Mouse (Mus musculus) cortical plate, adult 2 months (tissue): ENCODE results near the gene Ldah. TPM values are rescaled to one million over a fixed set of nuclear protein-coding genes. Genes with fewer than 3 reads are reported as not detected.

Source experiments
- H3K27ac ChIP-seq: fragments of 200-500 bp; 2 replicates; pipeline ENCODE4 v1.5.1; 2012; ENCODE audit warnings: low read length, control low read depth, inconsistent platforms; ENCODE audit not compliant: insufficient read depth
- H3K4me1 ChIP-seq: fragments of 200-500 bp; 2 replicates; pipeline ENCODE4 v1.6.1; 2011; ENCODE audit warnings: low read length; ENCODE audit not compliant: control insufficient read depth, insufficient read depth
- H3K4me3 ChIP-seq: fragments of 200-500 bp; 2 replicates; pipeline ENCODE4 v1.5.1; 2011; ENCODE audit warnings: mild to moderate bottlenecking, low read length, control low read depth; ENCODE audit not compliant: insufficient read depth
- CTCF ChIP-seq: fragments of 200-500 bp; IDR thresholded peaks from 2 replicates; pipeline ENCODE4 v1.5.1; 2011; ENCODE audit warnings: mild to moderate bottlenecking, control low read depth, low read length; ENCODE audit not compliant: insufficient read depth; ENCODE audit errors: extremely low read depth
- POLR2A ChIP-seq: fragments of 200-500 bp; IDR thresholded peaks from 2 replicates; pipeline ENCODE4 v1.6.1; 2011; ENCODE audit warnings: mild to moderate bottlenecking, low read length, control low read depth; ENCODE audit not compliant: insufficient read depth; ENCODE audit errors: extremely low read depth
- polyA plus RNA-seq: library from polyadenylated mRNA; depleted of rRNA; stranded (reverse); fragments of >200 nt; gene quantifications from 2 replicates; pipeline ENCODE4 v1.2.3, GENCODE M21; 2012

The Ldah gene
- polyA plus RNA-seq, 1 experiment, result 54.7 TPM

GRCm38 (mm10) chr12:8297586-8298214, 89.8 kb downstream of the Ldah start:
- Histone ChIP-seq H3K4me3 (0 out of 2 replicates have a peak overlapping the region, but pooled peaks have one; percentile 16), H3K4me1 (no peaks in the 10 kb centered on the region), H3K27ac (no peak overlapping the region)
- TF ChIP-seq POLR2A (no peak), CTCF (no peak)

DNA sequence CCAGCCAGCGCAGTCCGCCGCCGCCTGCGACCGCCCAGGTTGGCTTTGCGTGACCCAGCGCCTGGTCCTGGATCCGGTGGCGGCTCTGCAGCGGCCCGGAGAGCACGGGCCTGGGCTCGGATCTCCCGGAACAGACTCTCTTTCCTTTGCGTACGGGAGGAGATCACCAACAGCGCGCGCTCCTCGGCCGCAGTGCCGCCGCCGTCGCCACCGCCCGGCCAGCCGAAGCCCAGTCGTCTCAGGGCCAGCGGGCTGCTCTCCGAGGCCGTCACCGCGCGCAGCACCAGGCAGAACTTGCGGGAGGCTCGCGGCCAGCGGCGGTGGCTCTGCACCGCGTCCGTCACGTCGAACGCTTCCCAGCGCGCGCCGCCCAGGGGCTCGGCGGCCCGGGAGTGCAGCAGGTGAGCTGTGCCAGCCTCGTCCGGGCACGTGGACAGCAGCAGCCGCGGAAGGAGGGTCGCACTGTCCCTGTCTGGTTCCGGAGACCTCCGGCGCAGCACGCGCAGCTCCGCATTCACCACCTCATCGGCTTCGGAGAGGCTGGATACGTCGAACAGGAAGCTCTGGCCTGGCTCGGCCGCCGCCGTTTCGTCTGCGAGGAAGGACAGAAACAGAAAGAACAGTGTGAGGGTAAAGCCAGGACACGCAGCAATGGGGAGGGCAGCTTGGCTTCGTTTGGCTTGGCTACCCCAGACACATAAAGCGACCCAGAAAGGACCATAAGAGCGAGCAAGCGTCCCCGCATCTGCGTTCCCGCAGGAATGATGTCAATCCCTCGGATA, 90.6 kb downstream of the Ldah start:
- Histone ChIP-seq H3K4me1 (no peaks in the 10 kb centered on the region), H3K4me3 (no peak overlapping the region)
- TF ChIP-seq CTCF, result no peak
- no peak for TF ChIP-seq POLR2A

DNA sequence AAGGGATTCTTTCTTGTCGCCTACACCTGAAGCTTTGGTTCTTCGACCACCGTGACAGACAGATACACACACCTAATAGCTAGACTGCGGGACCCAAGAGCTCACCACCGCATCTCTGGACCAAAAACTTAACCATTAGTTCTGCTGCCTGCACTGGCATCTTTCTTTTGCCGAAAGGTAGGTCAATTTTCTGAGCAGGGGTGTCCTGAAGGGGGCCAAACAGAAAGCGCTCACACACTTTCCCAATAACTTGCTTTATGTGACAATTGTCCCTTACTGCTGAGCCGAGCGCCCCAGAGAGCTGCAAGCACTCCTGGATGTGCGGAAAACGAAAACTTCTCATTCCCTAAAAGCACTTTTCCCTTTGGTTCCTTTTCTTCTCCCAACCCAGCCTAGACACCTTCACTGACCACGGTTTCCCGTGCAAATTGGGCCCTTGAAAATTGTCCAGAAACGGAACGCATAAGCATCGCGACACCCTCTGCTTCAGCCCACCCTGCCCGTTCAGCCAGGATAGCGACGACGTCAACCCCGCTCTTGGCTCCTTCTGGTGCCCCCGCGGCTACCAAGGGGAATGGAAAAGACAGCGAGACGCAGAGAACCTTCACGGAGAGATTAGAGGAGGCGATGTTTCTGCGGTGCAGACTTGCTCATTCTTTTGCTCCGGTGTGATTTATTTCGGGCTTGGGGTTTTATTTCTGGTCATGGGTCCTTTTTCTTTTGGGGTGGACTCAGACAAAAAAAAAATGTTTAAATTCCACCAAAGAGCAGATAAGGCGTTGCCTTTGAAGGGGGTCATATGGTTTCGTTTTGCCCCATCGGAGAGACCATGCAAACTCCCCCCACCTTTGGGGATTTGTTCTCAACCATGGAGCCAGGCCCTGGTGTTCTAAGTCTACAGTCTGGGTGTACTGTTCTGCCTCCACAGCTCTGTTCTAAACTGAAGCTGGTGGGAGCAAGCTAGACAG, 91.5 kb downstream of the Ldah start:
- H3K4me1 ChIP-seq, result no peaks in the 10 kb centered on the region
- TF ChIP-seq POLR2A, result no peak
- TF ChIP-seq CTCF, result no peak
- no peak overlapping the region for H3K27ac ChIP-seq
- H3K4me3 ChIP-seq, result no peak overlapping the region

More for the DNA sequence above, 90.6 kb downstream of the Ldah start:
- H3K27ac ChIP-seq, result no peak overlapping the region

DNA sequence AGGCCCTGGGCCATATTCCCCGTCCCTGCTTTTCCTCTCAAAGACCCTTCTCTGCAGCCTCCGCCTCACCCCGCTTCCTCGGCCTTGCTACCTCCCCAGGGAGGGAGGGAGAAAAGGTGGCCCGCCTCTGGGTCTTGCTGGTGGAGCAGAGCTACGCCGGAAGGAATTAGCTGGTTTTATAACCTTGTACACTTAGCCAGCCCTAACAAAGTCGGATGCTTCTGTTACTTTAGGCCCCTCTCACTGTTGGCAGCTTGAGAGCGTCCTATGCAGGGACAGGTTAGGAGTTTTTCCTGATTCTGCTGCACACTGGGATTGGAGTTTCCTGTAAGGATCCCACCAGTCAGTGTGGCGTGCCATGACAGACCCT, 92.2 kb downstream of the Ldah start:
- TF ChIP-seq POLR2A (no peak), CTCF (no peak)
- Histone ChIP-seq H3K27ac (no peak overlapping the region), H3K4me1 (no peaks in the 10 kb centered on the region)

GRCm38 (mm10) chr12:8300521-8300920, 92.6 kb downstream of the Ldah start:
- TF ChIP-seq CTCF, result no peak
- TF ChIP-seq POLR2A, result no peak
- no peak overlapping the region for H3K4me3 ChIP-seq
- H3K27ac ChIP-seq, result no peak overlapping the region
- H3K4me1 ChIP-seq, result no peaks in the 10 kb centered on the region

More for the DNA sequence above, 92.2 kb downstream of the Ldah start:
- no peak overlapping the region for H3K4me3 ChIP-seq

DNA sequence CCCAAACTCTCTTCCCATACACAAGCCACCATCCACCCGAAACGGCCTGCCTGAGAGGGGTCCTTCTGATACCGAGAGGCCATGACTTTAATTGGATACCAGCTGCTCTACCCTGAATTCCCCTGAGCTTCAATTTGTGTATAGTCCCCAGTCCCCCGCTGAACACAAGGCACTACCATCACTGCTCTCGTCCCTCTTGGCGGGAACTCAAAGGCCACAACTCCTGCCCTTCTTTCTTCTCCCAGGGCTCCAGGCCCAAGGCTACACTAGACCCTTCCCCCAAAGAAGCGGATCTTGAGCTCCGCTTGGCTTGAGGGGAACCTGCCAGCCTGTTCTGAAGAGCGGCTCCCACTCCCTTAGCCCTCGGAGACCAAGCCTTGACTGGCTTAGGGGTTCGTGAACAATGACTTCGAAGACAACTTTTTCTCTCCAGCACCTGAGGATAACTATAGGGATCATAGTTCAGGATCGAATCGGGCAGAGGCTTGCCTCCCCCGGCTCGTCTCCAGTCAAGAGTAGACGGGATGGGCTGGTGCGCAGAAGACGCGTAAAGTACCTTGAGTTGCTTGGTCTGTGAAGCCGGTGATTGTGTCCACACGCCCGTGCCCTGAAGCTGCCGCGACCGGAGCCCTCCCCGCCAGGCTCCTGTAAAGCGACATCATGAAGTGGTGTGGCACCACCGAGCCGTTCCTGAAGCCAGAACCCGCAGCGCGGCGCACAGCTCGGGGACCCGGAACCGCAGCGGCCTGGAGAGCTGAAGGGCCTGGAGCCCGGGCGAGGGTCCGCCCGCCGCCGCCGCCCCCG, 93.3 kb downstream of the Ldah start:
- H3K27ac ChIP-seq, result no peak overlapping the region
- H3K4me3 ChIP-seq, result peak overlapping the region; percentile 18; the same call in 1 of the 2 replicates
- H3K4me1 ChIP-seq, result no peaks in the 10 kb centered on the region
- no peak for TF ChIP-seq CTCF
- TF ChIP-seq POLR2A, result no peak

- peak within 1 kb of the TSS; percentile 18; the same call in 1 of the 2 replicates for H3K4me3 ChIP-seq
- H3K27ac ChIP-seq, result no peak within 1 kb of the TSS
- TF ChIP-seq POLR2A (no peak), CTCF (no peak)
- no peaks in the 10 kb centered on the region for H3K4me1 ChIP-seq
Measured at GRCm38 (mm10) chr12:8301841-8302431, 94.0 kb downstream of the Ldah start, which contains the start of gene Gdf7. Gene Gdf7 (minus strand): TSS chr12:8301954.

- no peaks in the 10 kb centered on the region for H3K4me1 ChIP-seq
- TF ChIP-seq CTCF, result no peak
- TF ChIP-seq POLR2A, result no peak
- H3K27ac ChIP-seq, result no peak overlapping the region
- no peak overlapping the region for H3K4me3 ChIP-seq
Measured at GRCm38 (mm10) chr12:8305258-8305657, 97.4 kb downstream of the Ldah start.

GRCm38 (mm10) chr12:8306432-8306831, 98.5 kb downstream of the Ldah start:
- Histone ChIP-seq H3K4me1 (no peaks in the 10 kb centered on the region), H3K27ac (no peak overlapping the region), H3K4me3 (no peak overlapping the region)
- TF ChIP-seq POLR2A (no peak), CTCF (peak; percentile 89)
